Mouse (Mus musculus): ENCODE measurements around the gene B4galt4.

The B4galt4 gene

GRCm38 (mm10) chr16:38729139-38729538 is 12.9 kb upstream of the B4galt4 start:
- DNase-seq, result no peak

GRCm38 (mm10) chr16:38729610-38730288 is 12.3 kb upstream of the B4galt4 start:
- DNase-seq, result no peak

DNA sequence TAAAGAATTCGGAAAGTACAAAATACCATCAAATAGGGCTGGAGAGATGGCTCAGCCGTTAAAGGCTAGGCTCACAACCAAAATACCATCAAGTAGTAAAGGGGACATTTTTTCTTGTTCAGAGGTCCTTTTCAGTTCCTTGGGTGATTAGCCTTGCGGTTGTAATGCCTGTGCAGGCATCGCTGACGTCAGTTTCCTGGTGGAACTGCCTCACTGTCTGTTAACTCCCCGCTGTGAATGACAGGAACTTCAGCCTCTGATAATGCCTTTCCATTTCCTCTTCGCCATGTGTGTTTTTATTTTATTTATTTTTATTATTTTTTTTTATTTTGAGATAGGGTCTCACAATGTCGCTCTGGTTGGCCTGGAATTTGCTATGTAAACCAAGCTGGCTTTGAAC is 11.1 kb upstream of the B4galt4 start:
- peak in 1 of 2 experiments; percentile 28 for DNase-seq

DNA sequence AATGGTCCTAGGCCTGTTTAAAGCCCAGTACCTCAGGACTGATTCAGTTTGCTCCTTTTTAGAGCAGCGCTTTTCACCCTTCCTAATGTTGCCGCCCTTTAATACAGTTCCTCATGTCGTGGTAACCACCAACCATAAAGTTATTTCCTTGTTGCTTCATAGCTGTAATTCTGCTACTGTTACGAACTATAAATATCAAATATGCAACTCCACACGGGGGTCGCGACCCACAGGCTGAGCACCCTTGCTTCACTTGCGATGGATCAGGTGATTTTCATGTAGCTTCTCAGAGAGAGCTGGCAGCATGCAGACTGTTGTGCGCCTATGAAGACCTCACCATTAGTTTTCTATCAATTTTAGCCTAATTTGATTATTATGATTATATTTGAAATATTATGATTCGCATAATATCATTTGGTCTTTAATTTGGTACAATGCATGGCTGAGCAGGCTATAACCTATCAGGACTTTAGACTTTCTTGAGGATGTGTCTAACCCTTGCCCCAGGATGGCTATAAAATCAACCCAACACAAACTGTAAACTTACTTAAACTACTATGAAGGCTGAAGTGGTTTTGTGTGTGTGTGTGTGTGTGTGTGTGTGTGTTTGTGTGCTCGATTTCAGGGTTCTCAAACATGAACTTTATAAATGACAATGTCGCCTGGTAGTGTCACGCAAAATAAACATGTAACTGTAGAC is 710 bp upstream of the B4galt4 start:
- no peak for DNase-seq

GRCm38 (mm10) chr16:38742659-38743131 is 631 bp downstream of the B4galt4 start:
- peak; percentile 29 to 53 for DNase-seq

- DNase-seq, result no peak
Observed at GRCm38 (mm10) chr16:38743941-38744673, 2.0 kb downstream of the B4galt4 start.

GRCm38 (mm10) chr16:38750803-38751202 is 8.7 kb downstream of the B4galt4 start:
- DNase-seq, result no peak

DNA sequence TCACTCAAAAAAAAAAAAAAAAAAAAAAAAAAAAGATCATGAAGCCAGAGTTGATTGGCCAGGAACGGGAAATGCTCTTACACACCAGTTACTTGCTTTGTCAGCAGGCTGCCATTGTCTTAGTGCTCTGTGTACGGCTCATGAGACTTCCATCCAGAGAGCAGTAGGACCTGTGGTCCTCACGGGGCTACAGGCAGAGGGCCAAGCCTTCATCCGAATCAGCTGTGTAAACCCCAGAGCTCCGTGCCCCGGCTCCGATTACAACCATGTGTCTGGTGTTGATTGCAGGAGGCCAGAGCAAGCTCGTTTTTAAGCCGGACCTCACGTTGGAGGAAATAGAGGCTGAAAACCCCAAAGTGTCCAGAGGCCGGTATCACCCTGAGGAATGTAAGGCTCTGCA is 11.6 kb downstream of the B4galt4 start:
- DNase-seq, result no peak

DNA sequence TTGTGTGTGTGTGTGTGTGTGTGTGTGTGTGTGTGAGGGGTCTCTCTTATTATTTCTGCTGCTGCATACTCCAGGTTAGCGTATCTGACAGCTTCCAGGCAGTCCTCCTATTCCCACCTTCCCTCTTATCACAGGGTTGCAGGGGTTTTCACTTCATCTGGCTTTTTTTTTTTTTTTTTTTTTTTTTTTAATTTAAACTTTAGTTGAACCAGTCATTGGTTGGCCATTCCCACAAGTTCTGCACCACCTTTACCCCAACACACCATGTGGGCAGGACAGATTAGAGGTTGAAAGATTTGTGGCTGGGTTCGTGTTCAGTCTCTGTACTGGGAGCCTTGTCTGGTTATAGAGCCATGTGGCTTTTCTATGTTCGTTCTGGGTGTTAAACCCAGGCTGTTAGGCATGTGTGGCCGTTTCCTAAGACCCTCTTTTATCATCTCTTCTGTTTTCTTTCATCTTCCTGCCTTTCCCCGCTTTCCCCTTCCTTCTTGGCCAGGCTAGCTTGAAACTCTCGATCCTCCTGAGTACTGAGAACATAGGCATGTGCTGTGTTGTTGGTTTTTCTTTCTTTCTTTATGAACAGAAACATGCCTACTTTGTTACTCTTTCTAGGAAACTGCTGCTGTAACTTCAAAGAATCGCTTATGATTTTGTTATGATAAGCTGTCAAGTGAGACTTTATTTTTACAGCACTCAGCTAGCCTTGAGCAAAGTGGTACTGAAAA is 13.6 kb downstream of the B4galt4 start:
- DNase-seq, result no peak

DNA sequence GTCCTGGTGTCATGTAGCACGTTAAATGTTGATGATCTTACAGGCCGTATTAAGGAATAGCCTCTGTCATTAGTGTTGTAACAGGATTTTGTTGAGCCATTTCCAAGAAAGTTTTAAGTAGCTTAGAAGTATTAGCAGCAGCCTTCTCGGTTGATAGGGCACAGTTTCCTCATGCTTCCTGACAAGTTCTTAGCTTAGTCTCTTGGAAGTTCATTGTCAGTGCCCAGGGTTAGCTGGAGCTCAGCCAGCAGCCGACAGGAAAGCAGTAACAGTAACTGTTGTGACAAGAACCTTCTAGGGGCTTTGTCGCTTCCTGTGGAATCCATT is 14.1 kb downstream of the B4galt4 start:
- peak; percentile 71 to 76 for DNase-seq

DNA sequence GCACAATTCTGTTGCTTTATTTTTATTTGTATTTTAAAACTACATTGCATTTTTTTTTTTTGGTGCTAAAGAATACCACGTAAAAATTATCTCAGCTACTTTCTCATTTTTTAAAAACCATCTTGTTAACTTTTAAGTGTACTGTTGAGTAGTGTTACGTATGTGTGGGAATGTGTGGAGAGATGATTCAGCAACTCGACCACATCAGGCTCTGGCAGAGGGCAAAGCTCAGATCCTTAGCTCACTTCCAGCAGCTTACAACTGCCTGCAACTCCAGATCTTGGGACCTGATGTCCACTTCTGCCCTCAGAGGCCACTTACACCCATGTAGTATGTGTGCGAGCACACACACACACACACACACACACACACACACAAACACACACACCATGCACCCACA is 14.5 kb downstream of the B4galt4 start:
- no peak for DNase-seq

DNA sequence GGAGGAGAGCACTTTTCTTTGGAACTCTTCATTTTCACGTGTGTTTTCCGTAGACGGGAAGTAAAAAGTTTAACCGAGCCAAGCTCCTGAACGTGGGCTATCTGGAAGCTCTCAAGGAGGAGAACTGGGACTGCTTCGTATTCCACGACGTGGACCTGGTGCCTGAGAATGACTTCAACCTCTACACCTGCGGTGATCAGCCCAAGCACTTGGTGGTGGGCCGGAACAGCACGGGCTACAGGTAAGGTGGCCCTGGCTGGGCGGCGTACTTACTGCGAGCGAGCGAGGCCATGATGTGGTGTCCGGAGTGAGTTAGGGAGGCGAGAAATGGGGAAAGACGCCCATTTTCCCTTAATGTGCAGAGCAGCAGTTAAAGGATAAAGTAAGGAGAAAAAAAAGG is 15.6 kb downstream of the B4galt4 start:
- DNase-seq, result no peak

DNA sequence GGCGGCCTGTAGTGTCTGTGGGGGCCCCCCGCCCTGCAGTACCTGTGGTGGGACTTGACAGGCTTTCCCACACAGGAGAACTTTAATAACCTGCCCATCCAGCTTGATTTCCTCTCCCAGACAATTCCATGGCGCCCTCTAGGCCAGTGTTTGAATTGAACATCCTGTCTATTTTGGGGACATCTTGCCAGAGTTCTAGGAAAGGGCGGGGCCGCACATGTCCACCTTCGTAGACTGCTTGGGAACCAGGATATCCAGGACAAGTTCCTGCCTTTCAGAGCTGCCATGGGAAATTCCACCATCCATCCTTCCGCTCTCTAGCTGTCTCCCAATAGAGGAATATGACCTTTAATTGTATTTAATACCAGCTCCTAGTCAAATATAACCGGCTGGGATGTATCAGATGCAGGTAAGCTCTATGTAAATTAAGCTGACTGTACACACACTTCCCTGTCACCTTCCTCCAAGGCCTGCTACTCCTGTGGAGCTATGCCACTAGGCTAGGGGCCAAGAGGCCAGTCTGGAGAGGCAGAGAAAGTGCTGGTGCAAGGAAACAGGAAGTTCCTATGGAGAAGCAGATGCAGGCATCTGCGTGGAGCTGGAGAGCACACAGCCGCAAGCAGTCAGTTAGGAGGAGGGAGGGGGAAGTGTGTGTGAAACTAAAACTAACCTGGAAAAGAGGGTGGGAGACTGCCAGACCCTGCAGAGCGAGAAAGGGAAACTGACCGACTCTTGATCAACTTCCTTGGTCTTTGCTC is 16.2 kb downstream of the B4galt4 start:
- DNase-seq, result peak; percentile 40 to 65

DNA sequence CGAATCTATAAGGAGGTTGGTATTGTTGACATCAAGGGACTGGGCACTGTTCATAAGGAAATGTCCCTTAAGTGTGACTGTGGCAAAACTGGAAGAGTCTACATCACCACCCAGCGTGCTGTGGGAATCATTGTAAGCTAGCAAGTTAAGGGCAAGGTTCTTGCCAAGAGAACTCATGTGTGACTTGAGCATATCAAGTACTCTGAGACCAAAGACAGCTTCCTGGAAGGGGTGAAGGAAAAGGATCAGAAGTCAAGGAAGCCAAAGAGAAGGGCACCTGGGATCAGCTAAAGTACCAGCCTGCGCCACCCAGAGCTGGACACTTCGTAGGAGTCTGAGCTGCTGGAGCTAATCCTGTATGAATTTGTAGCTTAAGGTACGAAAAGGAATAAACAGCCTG is 18.2 kb downstream of the B4galt4 start:
- DNase-seq, result no peak

DNA sequence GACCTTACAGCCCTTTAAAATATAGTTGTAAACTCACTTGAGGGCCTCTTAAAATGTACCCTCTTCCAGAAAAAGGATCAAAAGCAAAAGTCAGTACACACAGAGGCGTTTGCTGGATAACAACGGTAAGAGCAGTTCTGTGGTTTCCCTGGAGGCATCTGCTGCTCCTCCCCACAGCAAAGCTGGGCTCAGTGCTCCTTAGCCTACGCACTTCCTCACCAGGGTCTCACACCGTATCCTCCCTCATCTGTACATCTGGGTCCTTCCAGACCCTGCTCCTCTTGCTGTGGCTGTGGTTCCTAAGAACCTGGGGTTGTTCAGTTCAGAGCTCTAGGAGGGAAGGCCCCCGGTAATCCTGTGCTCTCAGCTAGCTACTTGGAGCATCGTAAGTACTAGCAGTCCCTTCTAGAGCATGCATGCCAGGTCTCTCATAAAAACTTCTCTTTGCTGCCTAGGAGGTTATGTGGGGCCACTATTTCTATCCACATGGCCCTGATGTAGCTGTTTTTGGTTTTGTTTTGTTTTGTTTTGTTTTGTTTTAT is 18.8 kb downstream of the B4galt4 start:
- no peak for DNase-seq

DNA sequence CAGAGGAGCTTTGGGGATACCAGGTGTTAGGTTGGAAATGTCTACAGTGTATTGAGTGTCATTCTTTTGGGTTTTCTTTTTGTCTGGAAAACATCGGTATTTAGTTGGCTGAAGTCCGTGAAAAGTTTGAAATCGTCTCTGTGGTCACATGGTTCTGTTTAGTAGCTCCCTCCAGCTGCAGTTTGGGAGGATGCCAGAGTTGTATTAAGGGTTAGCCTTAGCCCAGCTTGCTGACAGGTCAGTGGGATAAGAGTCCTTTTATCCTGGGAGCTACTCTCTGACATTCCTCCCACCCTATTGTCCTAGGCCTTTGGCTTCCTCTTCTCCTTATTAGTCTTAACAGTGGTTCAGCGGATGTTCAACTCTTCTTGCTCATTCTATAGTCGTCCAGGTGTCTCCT is 19.9 kb downstream of the B4galt4 start:
- no peak for DNase-seq

GRCm38 (mm10) chr16:38762401-38762800 is 20.3 kb downstream of the B4galt4 start:
- DNase-seq, result peak in 1 of 2 experiments; percentile 23

GRCm38 (mm10) chr16:38763508-38763907 is 21.4 kb downstream of the B4galt4 start:
- DNase-seq, result no peak

- DNase-seq, result no peak
Observed at GRCm38 (mm10) chr16:38766671-38767070, 24.6 kb downstream of the B4galt4 start.

GRCm38 (mm10) chr16:38767761-38768160 is 25.7 kb downstream of the B4galt4 start:
- DNase-seq, result no peak

GRCm38 (mm10) chr16:38768386-38768785 is 26.3 kb downstream of the B4galt4 start:
- DNase-seq, result no peak

DNA sequence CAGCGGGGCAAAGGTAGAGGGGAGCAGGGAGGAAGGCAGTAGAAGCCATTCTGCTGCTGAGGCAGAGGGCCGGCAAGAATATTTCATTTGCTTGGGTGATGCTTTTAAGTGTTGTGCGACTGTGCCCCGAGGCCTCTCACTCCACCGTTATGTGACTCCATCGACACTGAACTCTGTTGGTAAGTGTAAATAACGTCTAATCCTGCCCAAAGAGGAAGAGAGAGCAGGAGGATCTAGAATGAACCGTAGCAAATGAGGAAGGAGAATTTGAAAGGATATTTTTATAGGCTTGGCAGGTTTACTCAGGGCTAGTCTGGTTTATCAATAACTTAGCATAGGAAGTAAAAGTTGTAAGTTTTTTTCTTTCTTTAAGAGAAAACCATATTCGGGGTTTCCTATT is 27.5 kb downstream of the B4galt4 start:
- DNase-seq, result no peak

All from kidney, postnatal 4 days (tissue).